Mouse (Mus musculus) right cerebral cortex, adult 18-20 months (tissue): Measurements from ENCODE around the gene Kars.

ENCODE experiments used
- DNase-seq: peaks from one replicate; pipeline ENCODE4 v3.0.0; 2022; ENCODE audit warnings: mixed read lengths

Kars gene

GRCm38 (mm10) chr8:112010997-112011815 is at the start of gene Kars, which contains the start of gene Terf2ip:
Gene Kars, minus strand, starts transcription at chr8:112011323.
Gene Terf2ip, plus strand, starts transcription at chr8:112011398.
- peak; percentile 94 for DNase-seq

- DNase-seq = no peak
These were observed 43.3 kb upstream of the Kars start for GRCm38 (mm10) chr8:112054456-112054855.

GRCm38 (mm10) chr8:112051537-112051936 is 40.4 kb upstream of the Kars start:
- no peak for DNase-seq

GRCm38 (mm10) chr8:112049984-112050383 is 38.9 kb upstream of the Kars start:
- DNase-seq = no peak

GRCm38 (mm10) chr8:112048293-112048692 is 37.2 kb upstream of the Kars start:
- DNase-seq = no peak

- peak; percentile 84 for DNase-seq
These were observed 34.8 kb upstream of the Kars start for GRCm38 (mm10) chr8:112045896-112046295.

- no peak for DNase-seq
These were observed 34.1 kb upstream of the Kars start for GRCm38 (mm10) chr8:112045182-112045581.

- DNase-seq = no peak
These were observed 26.4 kb upstream of the Kars start for GRCm38 (mm10) chr8:112037521-112037920.

GRCm38 (mm10) chr8:112034603-112035002 is 23.5 kb upstream of the Kars start:
- DNase-seq = no peak

GRCm38 (mm10) chr8:112033071-112033470 is 21.9 kb upstream of the Kars start:
- DNase-seq = no peak

- DNase-seq = no peak
These were observed 19.5 kb upstream of the Kars start for GRCm38 (mm10) chr8:112030663-112031062.

- no peak for DNase-seq
These were observed 18.3 kb upstream of the Kars start for GRCm38 (mm10) chr8:112029455-112029854.

- no peak for DNase-seq
These were observed 3.8 kb upstream of the Kars start, which contains the start of gene Gm6793 for GRCm38 (mm10) chr8:112014936-112015335. Gene Gm6793, minus strand, starts transcription at chr8:112015036.

- DNase-seq = peak; percentile 46
These were observed 706 bp upstream of the Kars start for GRCm38 (mm10) chr8:112011816-112012242.

GRCm38 (mm10) chr8:112009558-112009957 is 1.6 kb downstream of the Kars start:
- DNase-seq = no peak

- DNase-seq = no peak
These were observed 3.5 kb downstream of the Kars start for GRCm38 (mm10) chr8:112007669-112008068.

- peak; percentile 79 for DNase-seq
These were observed 5.5 kb downstream of the Kars start for GRCm38 (mm10) chr8:112005601-112006000.

GRCm38 (mm10) chr8:112004754-112005153 is 6.4 kb downstream of the Kars start:
- no peak for DNase-seq

GRCm38 (mm10) chr8:111992703-111993039 is 18.5 kb downstream of the Kars start:
- DNase-seq = no peak

- peak; percentile 94 for DNase-seq
These were observed 19.0 kb downstream of the Kars start, which contains the start of gene Adat1 for GRCm38 (mm10) chr8:111992013-111992702. Gene Adat1, minus strand, starts transcription at chr8:111992302.

- DNase-seq = no peak
These were observed 19.8 kb downstream of the Kars start for GRCm38 (mm10) chr8:111991278-111991677.

- peak; percentile 64 for DNase-seq
These were observed 21.2 kb downstream of the Kars start for GRCm38 (mm10) chr8:111989911-111990310.

- DNase-seq = peak; percentile 65
These were observed 26.6 kb downstream of the Kars start for GRCm38 (mm10) chr8:111984511-111984910.

GRCm38 (mm10) chr8:111982116-111982515 is 29.0 kb downstream of the Kars start:
- DNase-seq = no peak
